Mouse (Mus musculus) myocyte (in vitro differentiated cells): Measurements from ENCODE around the gene AU040320.

Experiments
- CEBPB ChIP-seq: IDR thresholded peaks from 2 replicates; pipeline ENCODE4 v1.6.1; 2011; ENCODE audit warnings: mild to moderate bottlenecking, moderate library complexity; ENCODE audit not compliant: poor library complexity, insufficient read depth, severe bottlenecking
- MYOD1 ChIP-seq, 3 experiments: IDR thresholded peaks; one replicate each; pipeline ENCODE4 v1.6.1; 2011; ENCODE audit warnings: control low read depth in 2 of 3, low read depth in 2 of 3, mild to moderate bottlenecking in 2 of 3, moderate library complexity in 1 of 3; ENCODE audit not compliant: insufficient read length in 2 of 3, control insufficient read depth in 1 of 3
- MYOG ChIP-seq, 3 experiments: IDR thresholded peaks; one replicate each; pipeline ENCODE4 v1.6.1; 2011; ENCODE audit warnings: control low read depth in 2 of 3, low read depth in 2 of 3, mild to moderate bottlenecking in 2 of 3; ENCODE audit not compliant: insufficient read length in 2 of 3, control insufficient read depth in 1 of 3, insufficient read depth in 1 of 3
- POLR2A ChIP-seq: IDR thresholded peaks from one replicate; pipeline ENCODE4 v1.6.1; 2011; ENCODE audit warnings: low read depth, mild to moderate bottlenecking, control low read depth, moderate library complexity; ENCODE audit not compliant: insufficient read length
- POLR2AphosphoS2 ChIP-seq: IDR thresholded peaks from one replicate; pipeline ENCODE4 v1.6.1; 2011; ENCODE audit warnings: low read depth, control low read depth; ENCODE audit not compliant: insufficient read length
- REST ChIP-seq: IDR thresholded peaks from one replicate; pipeline ENCODE4 v1.6.1; 2011; ENCODE audit warnings: mild to moderate bottlenecking, control low read depth, moderate library complexity; ENCODE audit not compliant: insufficient read depth, insufficient read length

- TF ChIP-seq POLR2A (no peak), MYOD1 (IDR thresholded peaks at IDR 0.05; ENCODE audit: control insufficient read depth in 1 of 3, insufficient read length in 2 of 3, low read depth in 2 of 3) (no peak), MYOG (IDR thresholded peaks at IDR 0.05; ENCODE audit: control insufficient read depth in 1 of 3, insufficient read depth in 1 of 3, insufficient read length in 2 of 3, low read depth in 2 of 3) (no peak), CEBPB (no peak), REST (no peak), POLR2AphosphoS2 (no peak)
These were observed 10.1 kb downstream of the AU040320 start for GRCm38 (mm10) chr4:126763483-126763882.
